Mouse (Mus musculus) liver, adult 2 months (tissue): ENCODE measurements at regions not wholly inside any gene's neighbourhood (a gene's known extent, or its start where the extent isn't known, plus 50 kb on each side); places are given as distances from the start of the nearest gene placed in this dataset.

Source experiments
- CTCF ChIP-seq: fragments of 200-500 bp; IDR thresholded peaks from 2 replicates; pipeline ENCODE4 v1.5.1; 2011; ENCODE audit warnings: low read depth, low read length, control low read depth
- POLR2A ChIP-seq: fragments of 200-500 bp; IDR thresholded peaks from 2 replicates; pipeline ENCODE4 v1.6.1; 2011; ENCODE audit warnings: low read length, control low read depth; ENCODE audit not compliant: insufficient read depth; ENCODE audit errors: extremely low read depth

DNA sequence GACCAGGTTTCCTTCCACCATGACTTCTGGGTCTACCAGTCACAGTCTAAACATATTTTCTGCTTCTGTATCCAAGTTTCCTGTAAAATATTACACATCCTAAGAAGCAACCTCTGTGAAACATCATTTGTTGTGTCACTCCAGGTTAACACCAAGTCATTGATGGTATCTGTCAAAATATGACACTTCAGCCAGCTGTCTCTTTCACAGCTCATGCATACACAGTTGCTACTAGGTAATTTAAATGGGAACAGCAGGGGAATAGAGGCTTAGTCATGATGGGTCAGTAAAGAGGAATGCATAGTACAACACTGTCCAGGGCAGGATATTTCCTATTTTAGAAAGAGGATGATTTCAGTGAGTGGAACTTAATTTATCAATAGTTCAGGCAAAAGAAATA is 589.6 kb upstream of the Atp2b1 start:
- TF ChIP-seq CTCF (no peak), POLR2A (no peak)
